Mouse (Mus musculus) midbrain, embryonic 13.5 days (tissue): ENCODE data around the gene Twist2. TPM values are rescaled to one million over a fixed set of nuclear protein-coding genes. Genes with fewer than 3 reads are reported as not detected.

Experiments
- ATAC-seq: fragments of 200-750 bp; cut with Nextera tagmentation; 2 replicates; pipeline ENCODE4 v1.8.0; 2017; ENCODE audit warnings: mild to moderate bottlenecking, moderate TSS enrichment, moderate library complexity
- H3K27ac ChIP-seq: fragments of 300-500 bp; sonication (generic); 2 replicates; pipeline ENCODE4 v1.5.1; 2015; ENCODE audit warnings: inconsistent platforms, mild to moderate bottlenecking, moderate library complexity
- H3K27me3 ChIP-seq: fragments of 300-500 bp; sonication (generic); 2 replicates; pipeline ENCODE4 v1.6.1; 2015; ENCODE audit warnings: mild to moderate bottlenecking, inconsistent platforms
- H3K36me3 ChIP-seq: fragments of 300-500 bp; sonication (generic); 2 replicates; pipeline ENCODE4 v1.6.1; 2015; ENCODE audit warnings: mild to moderate bottlenecking, inconsistent platforms
- H3K4me1 ChIP-seq: fragments of 300-500 bp; sonication (generic); replicated peaks from 2 replicates; pipeline ENCODE4 v1.6.1; 2015; ENCODE audit warnings: inconsistent platforms
- H3K4me2 ChIP-seq: fragments of 300-500 bp; sonication (generic); replicated peaks from 2 replicates; pipeline ENCODE4 v1.6.1; 2015; ENCODE audit warnings: moderate library complexity, mild to moderate bottlenecking, inconsistent platforms
- H3K4me3 ChIP-seq: fragments of 300-500 bp; sonication (generic); replicated peaks from 2 replicates; pipeline ENCODE4 v1.5.1; 2015; ENCODE audit warnings: mild to moderate bottlenecking, inconsistent platforms
- H3K9ac ChIP-seq: fragments of 300-500 bp; sonication (generic); replicated peaks from 2 replicates; pipeline ENCODE4 v1.6.1; 2015; ENCODE audit warnings: mild to moderate bottlenecking, inconsistent platforms
- H3K9me3 ChIP-seq: fragments of 300-500 bp; sonication (generic); 2 replicates; pipeline ENCODE4 v1.6.1; 2016; ENCODE audit warnings: mild to moderate bottlenecking, inconsistent platforms
- WGBS: fragments of 180-500 bp; shearing (Covaris S2); methylation state at CpG from one replicate; pipeline ENCODE4 v1.1.7; 2015; 5-methylcytosine and 5-hydroxymethylcytosine counted together
- polyA plus RNA-seq: library from polyadenylated mRNA; unstranded; fragments of >200 nt; fragmentation: Nextera tagmentation; extraction: Ambion mirVana; gene quantifications from 2 replicates; pipeline ENCODE4 v1.2.1, GENCODE M21; 2015

Gene Twist2
- polyA plus RNA-seq, 1 experiment from 2014 or later: 1.3 TPM

- WGBS: 85% methylated on average over 9 of the region's 9 CpGs
- Histone ChIP-seq H3K9me3 (no peaks in the 10 kb centered on the region), H3K4me3 (no peak overlapping the region), H3K36me3 (no peaks in the 10 kb centered on the region), H3K4me1 (no peaks in the 10 kb centered on the region), H3K4me2 (no peak overlapping the region), H3K9ac (no peak overlapping the region), H3K27ac (no peak overlapping the region), H3K27me3 (no peaks in the 10 kb centered on the region)
- no peak for ATAC-seq
Measured at GRCm38 (mm10) chr1:91856771-91857664, 55.8 kb downstream of the Twist2 start.

DNA sequence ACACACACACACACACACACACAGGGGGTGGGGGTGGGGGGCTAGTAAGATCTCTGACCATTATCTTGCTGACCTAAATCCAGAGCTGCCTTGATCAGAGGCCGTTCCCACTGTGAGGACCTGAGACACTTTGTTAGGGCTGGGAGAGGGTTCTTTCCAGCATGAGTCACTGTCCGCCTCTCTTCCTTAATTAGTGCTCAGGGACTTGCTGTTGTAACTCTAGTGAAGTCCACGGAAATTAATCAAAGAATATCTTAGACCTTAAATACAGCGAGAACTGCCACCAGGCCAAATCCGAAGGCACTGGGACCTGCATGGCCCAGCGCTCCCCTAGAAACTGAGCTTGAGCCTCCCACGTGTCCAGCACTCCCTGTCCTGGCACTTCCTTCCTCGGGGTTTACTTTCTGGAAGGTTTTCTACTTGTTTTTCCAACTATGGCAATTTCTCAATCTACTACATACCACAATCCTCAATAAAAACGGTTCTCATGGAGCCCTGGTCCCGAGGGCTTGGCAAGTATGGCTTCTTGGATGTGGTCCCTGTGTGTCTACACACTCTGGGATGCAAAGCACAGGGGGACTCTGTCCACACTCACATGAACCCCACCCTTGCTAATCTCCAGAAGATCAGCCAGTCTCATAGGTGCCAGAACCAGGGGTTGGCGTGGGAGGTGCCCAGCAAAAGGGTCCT is 57.0 kb downstream of the Twist2 start:
- no peaks in the 10 kb centered on the region for H3K4me1 ChIP-seq
- no peak overlapping the region for H3K4me3 ChIP-seq
- H3K9ac ChIP-seq: no peak overlapping the region
- no peak for ATAC-seq
- H3K27me3 ChIP-seq: no peaks in the 10 kb centered on the region
- no peak overlapping the region for H3K27ac ChIP-seq
- H3K36me3 ChIP-seq: no peaks in the 10 kb centered on the region
- no peaks in the 10 kb centered on the region for H3K9me3 ChIP-seq
- WGBS: 79% methylated on average over 11 of the region's 11 CpGs
- H3K4me2 ChIP-seq: no peak overlapping the region

DNA sequence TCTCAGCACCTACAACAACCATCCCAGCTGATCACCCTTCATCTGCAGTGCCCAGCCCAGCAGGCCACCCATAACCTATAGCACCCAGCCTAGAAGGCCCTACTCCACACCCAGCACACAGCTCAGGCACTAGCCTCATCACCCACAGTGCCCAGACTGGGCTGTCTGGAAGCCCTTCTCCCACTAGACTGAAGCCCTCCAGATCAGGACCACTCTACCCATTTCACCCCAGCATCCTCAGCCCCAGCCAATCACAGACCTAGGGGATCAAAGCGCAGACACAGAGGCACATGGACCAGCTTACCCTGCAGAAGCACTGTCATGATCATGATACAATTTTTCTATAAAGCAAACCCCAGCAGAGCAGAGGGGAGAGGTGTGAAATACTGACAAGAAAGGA is 57.6 kb downstream of the Twist2 start:
- WGBS: 84% methylated on average over 1 of the region's 1 CpGs
- Histone ChIP-seq H3K27me3 (no peaks in the 10 kb centered on the region), H3K4me1 (no peaks in the 10 kb centered on the region), H3K9ac (no peak overlapping the region), H3K4me3 (no peak overlapping the region), H3K4me2 (no peak overlapping the region), H3K9me3 (no peaks in the 10 kb centered on the region), H3K36me3 (no peaks in the 10 kb centered on the region), H3K27ac (no peak overlapping the region)
- ATAC-seq: no peak

DNA sequence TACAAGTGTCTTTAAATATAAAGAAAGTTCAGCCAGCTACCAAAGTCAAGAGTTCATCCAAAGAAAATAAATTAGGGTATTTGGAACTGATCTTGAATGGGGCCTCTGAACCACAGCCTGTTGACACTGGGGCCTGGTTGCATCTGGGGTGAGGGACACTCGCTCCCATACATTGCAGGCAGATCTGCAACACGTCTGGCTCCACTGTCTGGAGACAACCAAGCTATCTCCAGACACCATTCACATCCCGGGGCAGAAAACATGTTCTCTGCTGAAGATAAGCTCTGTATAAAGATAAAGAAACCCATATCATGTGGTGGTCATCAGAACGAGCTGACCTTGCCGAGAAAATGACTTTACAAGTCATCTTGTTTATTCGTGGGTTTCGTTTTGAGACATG is 60.2 kb downstream of the Twist2 start:
- Histone ChIP-seq H3K27me3 (no peaks in the 10 kb centered on the region), H3K4me2 (no peak overlapping the region), H3K4me1 (no peaks in the 10 kb centered on the region), H3K27ac (no peak overlapping the region), H3K4me3 (no peak overlapping the region), H3K9ac (no peak overlapping the region), H3K9me3 (no peaks in the 10 kb centered on the region), H3K36me3 (no peaks in the 10 kb centered on the region)
- 88% methylated on average over 7 of the region's 7 CpGs for whole genome bisulfite sequencing
- no peak for ATAC-seq

GRCm38 (mm10) chr1:91866001-91866400 is 64.7 kb downstream of the Twist2 start:
- Histone ChIP-seq H3K27me3 (no peaks in the 10 kb centered on the region), H3K9me3 (no peaks in the 10 kb centered on the region), H3K36me3 (no peaks in the 10 kb centered on the region), H3K27ac (no peak overlapping the region), H3K4me3 (no peak overlapping the region), H3K9ac (no peak overlapping the region), H3K4me2 (no peak overlapping the region), H3K4me1 (no peaks in the 10 kb centered on the region)
- no peak for ATAC-seq
- 69% methylated on average over 2 of the region's 2 CpGs for WGBS

- H3K36me3 ChIP-seq: no peaks in the 10 kb centered on the region
- no peak overlapping the region for H3K4me3 ChIP-seq
- no peak overlapping the region for H3K27ac ChIP-seq
- no peak overlapping the region for H3K9ac ChIP-seq
- H3K9me3 ChIP-seq: no peaks in the 10 kb centered on the region
- WGBS: 69% methylated on average over 6 of the region's 6 CpGs
- no peaks in the 10 kb centered on the region for H3K4me1 ChIP-seq
- ATAC-seq: no peak
- no peak overlapping the region for H3K4me2 ChIP-seq
- no peaks in the 10 kb centered on the region for H3K27me3 ChIP-seq
Measured at GRCm38 (mm10) chr1:91871101-91871500, 69.8 kb downstream of the Twist2 start.

- H3K4me2 ChIP-seq: no peak overlapping the region
- H3K36me3 ChIP-seq: no peaks in the 10 kb centered on the region
- no peak overlapping the region for H3K27ac ChIP-seq
- no peaks in the 10 kb centered on the region for H3K9me3 ChIP-seq
- H3K4me3 ChIP-seq: no peak overlapping the region
- 62% methylated on average over 8 of the region's 8 CpGs for WGBS
- H3K9ac ChIP-seq: no peak overlapping the region
- no peaks in the 10 kb centered on the region for H3K4me1 ChIP-seq
- H3K27me3 ChIP-seq: no peaks in the 10 kb centered on the region
- ATAC-seq: peak; percentile 40; the same call in 1 of the 2 replicates
Measured at GRCm38 (mm10) chr1:91872388-91873059, 71.3 kb downstream of the Twist2 start.

GRCm38 (mm10) chr1:91873572-91874285 is 72.5 kb downstream of the Twist2 start:
- Histone ChIP-seq H3K27ac (no peak overlapping the region), H3K4me2 (no peak overlapping the region), H3K27me3 (no peaks in the 10 kb centered on the region), H3K4me3 (no peak overlapping the region), H3K4me1 (no peaks in the 10 kb centered on the region), H3K9ac (no peak overlapping the region), H3K36me3 (no peaks in the 10 kb centered on the region), H3K9me3 (no peaks in the 10 kb centered on the region)
- 80% methylated on average over 10 of the region's 10 CpGs for WGBS
- ATAC-seq: no peak

- H3K36me3 ChIP-seq: no peaks in the 10 kb centered on the region
- H3K4me1 ChIP-seq: no peaks in the 10 kb centered on the region
- no peak overlapping the region for H3K9ac ChIP-seq
- 0 out of 2 replicates have a peak, but pooled peaks have one; percentile 34 for ATAC-seq
- H3K4me3 ChIP-seq: no peak overlapping the region
- no peak overlapping the region for H3K27ac ChIP-seq
- H3K9me3 ChIP-seq: no peaks in the 10 kb centered on the region
- WGBS: 21% methylated on average over 2 of the region's 2 CpGs
- no peaks in the 10 kb centered on the region for H3K27me3 ChIP-seq
- H3K4me2 ChIP-seq: no peak overlapping the region
Measured at GRCm38 (mm10) chr1:91874633-91875032, 73.4 kb downstream of the Twist2 start.

DNA sequence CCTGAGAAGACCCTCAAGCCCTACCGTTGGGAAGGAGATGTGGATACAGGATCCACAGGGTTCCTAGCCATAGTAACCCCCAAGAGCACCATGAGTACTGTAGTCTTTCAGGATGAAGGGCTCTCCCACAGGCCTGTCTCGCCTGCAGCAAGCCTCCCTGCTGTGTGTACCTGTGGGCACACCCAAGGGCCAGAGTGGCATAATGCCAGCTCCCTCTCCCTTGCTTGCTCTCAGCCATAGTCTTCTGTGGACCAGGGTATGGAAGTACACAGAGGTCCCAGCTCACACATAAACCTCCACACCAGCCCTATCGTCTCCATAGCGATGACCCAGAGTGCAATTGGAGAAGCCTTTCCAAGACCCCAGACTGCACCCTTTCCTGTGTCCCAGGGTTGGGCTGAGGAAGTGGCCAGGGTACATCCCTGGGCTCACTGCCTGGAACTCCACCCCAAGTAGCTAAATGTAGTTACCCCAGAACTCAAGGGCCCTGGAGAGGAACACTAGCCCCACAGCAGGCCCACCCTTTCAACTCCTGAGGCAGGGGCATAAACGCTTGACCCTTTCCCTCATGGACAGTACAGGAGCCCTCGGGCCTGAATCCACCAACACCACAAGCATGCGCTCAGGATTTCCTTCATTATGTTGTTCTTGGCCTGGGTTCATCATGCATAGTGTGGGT is 73.9 kb downstream of the Twist2 start:
- ATAC-seq: no peak
- no peaks in the 10 kb centered on the region for H3K27me3 ChIP-seq
- 79% methylated on average over 7 of the region's 7 CpGs for WGBS
- no peaks in the 10 kb centered on the region for H3K36me3 ChIP-seq
- H3K9me3 ChIP-seq: no peaks in the 10 kb centered on the region
- H3K4me1 ChIP-seq: no peaks in the 10 kb centered on the region
- H3K4me3 ChIP-seq: no peak overlapping the region
- H3K4me2 ChIP-seq: no peak overlapping the region
- no peak overlapping the region for H3K9ac ChIP-seq
- H3K27ac ChIP-seq: no peak overlapping the region

DNA sequence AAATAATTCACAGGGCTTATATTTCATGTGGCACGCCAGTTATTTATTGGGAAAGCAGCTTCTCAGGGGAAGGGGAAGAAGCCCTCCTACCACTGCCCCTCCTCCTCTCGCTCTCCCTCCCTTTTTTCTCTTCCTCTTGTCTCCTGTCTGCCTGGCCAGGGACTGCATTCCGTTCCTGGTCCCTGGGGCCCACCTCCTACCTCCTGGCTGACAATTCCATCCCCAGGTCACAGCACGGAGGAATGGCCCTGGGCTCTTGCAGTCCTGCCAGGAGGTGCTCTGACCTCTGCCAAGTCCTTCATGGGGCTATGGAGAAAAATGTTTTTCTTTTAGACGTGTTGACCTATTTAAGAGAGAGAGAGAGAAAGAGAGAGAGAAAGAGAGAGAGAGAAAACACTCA is 77.4 kb downstream of the Twist2 start:
- 50% methylated on average over 5 of the region's 5 CpGs for WGBS
- no peak overlapping the region for H3K27ac ChIP-seq

More for the DNA sequence above, 77.4 kb downstream of the Twist2 start:
- no peak for ATAC-seq
- H3K4me2 ChIP-seq: no peak overlapping the region
- no peaks in the 10 kb centered on the region for H3K9me3 ChIP-seq
- H3K27me3 ChIP-seq: no peaks in the 10 kb centered on the region
- H3K36me3 ChIP-seq: no peaks in the 10 kb centered on the region
- H3K4me1 ChIP-seq: no peaks in the 10 kb centered on the region
- H3K9ac ChIP-seq: no peak overlapping the region
- no peak overlapping the region for H3K4me3 ChIP-seq
